Comparison of ENCODE assay signal across 21 mouse cellular contexts in the genomic region with DNA sequence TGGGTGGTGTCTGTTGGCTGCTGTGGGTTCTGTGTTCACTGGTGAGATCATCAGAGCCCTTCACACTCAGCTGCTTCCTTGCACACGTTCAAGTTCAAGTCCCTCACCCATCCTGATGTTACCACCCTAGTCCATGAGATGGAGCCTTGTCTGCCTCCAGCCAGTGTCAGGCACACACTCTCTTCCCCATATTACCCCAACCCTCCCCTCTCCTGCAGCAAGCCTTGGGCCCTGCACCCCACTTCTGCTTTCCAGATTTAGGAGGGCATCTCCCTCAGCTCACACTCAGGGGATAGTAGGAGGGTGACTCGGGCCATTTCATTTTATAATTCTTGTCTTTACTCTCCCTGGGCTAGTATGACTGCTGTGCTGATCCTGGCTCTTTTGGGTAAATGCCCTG.
"Had no signal": no experiment of that assay in that cellular context is flagged by ENCODE, and none has a peak within 500 bp of the region (broad histone marks: within the 10 kb centered on the region; RNA-seq: fewer than 3 reads in every experiment).

No protein-coding gene starts in this region.

- H3K36me3 ChIP-seq: limb, embryonic 10.5 days; limb, embryonic 13.5 days; liver, embryonic 12.5 days; liver, embryonic 15.5 days; lung, embryonic 15.5 days; neural tube, embryonic 12.5 days; neural tube, embryonic 15.5 days had no signal

- ATAC-seq: liver, embryonic 12.5 days had no signal

- H3K4me3 ChIP-seq: limb, embryonic 10.5 days; limb, embryonic 13.5 days; liver, embryonic 12.5 days; liver, embryonic 15.5 days; lung, embryonic 15.5 days; neural tube, embryonic 12.5 days; neural tube, embryonic 15.5 days had no signal

- H3K27me3 ChIP-seq: limb, embryonic 13.5 days; liver, embryonic 12.5 days; liver, embryonic 15.5 days; lung, embryonic 15.5 days; neural tube, embryonic 12.5 days; neural tube, embryonic 15.5 days had no signal

- H3K9me3 ChIP-seq: limb, embryonic 10.5 days; limb, embryonic 13.5 days; liver, embryonic 12.5 days; liver, embryonic 15.5 days; lung, embryonic 15.5 days; neural tube, embryonic 12.5 days; neural tube, embryonic 15.5 days had no signal

- H3K4me2 ChIP-seq: limb, embryonic 13.5 days; liver, embryonic 12.5 days; liver, embryonic 15.5 days; lung, embryonic 15.5 days; neural tube, embryonic 12.5 days; neural tube, embryonic 15.5 days had no signal

- DNase-seq: kidney, adult 18-20 months; kidney, adult 9 months; kidney, postnatal 14 days; kidney, postnatal 4 days; liver; lung, adult 18-20 months; lung, postnatal 10 days; lung, postnatal 36 days; midbrain, embryonic 14.5 days; right cerebral cortex, adult 18-20 months; right cerebral cortex, postnatal 14 days; right cerebral cortex, postnatal 4 days; thymus, postnatal 25 days had no signal

- H3K9ac ChIP-seq: limb, embryonic 13.5 days; liver, embryonic 12.5 days; liver, embryonic 15.5 days; lung, embryonic 15.5 days; neural tube, embryonic 12.5 days; neural tube, embryonic 15.5 days had no signal

- H3K4me1 ChIP-seq: limb, embryonic 10.5 days; limb, embryonic 13.5 days; liver, embryonic 12.5 days; liver, embryonic 15.5 days; lung, embryonic 15.5 days; neural tube, embryonic 12.5 days; neural tube, embryonic 15.5 days had no signal

- H3K27ac ChIP-seq: limb, embryonic 10.5 days; limb, embryonic 13.5 days; liver, embryonic 12.5 days; liver, embryonic 15.5 days; lung, embryonic 15.5 days; neural tube, embryonic 12.5 days; neural tube, embryonic 15.5 days; stomach, postnatal 0 days had no signal
